Mouse (Mus musculus): ENCODE data around the gene Appbp2.

DNA sequence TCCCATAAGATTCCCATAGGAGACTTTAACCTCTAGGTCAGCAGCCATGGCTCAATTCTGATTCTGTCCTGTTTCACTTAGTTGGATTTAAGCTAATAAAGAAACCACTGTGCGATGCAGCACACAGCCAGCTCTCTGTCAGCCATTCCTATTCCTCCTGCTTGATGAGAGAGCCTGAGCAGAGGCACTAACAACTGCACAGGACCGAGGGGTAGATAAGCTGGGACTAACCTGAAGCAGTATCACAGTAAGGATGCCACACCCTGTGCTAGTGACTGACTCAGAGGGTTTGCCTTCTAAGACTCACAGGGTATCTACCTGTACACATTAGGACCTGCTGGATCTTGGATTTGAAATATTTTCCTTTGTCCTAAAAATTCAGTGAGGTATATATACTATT lies 21.7 kb downstream of the Appbp2 start:
- TF ChIP-seq CTCF (IDR thresholded peaks at IDR 0.05; ENCODE audit: low read depth, low read length) (no peak), POLR2AphosphoS5 (IDR thresholded peaks at IDR 0.05; ENCODE audit: insufficient replicate concordance, low read depth, low read length) (no peak), TAL1 (conservative IDR thresholded peaks at IDR 0.05; ENCODE audit: low read depth, low read length) (no peak), GATA2 (IDR thresholded peaks at IDR 0.05; ENCODE audit: borderline replicate concordance, low read depth, low read length) (no peak)
